Mouse (Mus musculus) frontal cortex, postnatal 10 days (tissue): ENCODE results near the gene 5031410I06Rik.
"Not testable (repeated sequence)": the region's sequence is repeated elsewhere in the genome, so short reads cannot be mapped to it uniquely, and the experiment has no call there.

ENCODE experiments used
- DNase-seq, 2 experiments: peaks; one replicate each; pipeline ENCODE4 v3.0.0; 2022; ENCODE audit warnings: low spot score in 2 of 2, mixed read lengths in 1 of 2

5031410I06Rik gene

GRCm38 (mm10) chr5:26105262-26105661 is at the start of gene 5031410I06Rik:
5031410I06Rik (minus strand) TSS chr5:26105362.
- DNase-seq = not testable (repeated sequence)

GRCm38 (mm10) chr5:26142891-26143290 is 37.7 kb upstream of the 5031410I06Rik start:
- no peak for DNase-seq

- DNase-seq = not testable (repeated sequence)
Measured at GRCm38 (mm10) chr5:26121321-26121720, 16.2 kb upstream of the 5031410I06Rik start, which contains the start of gene Gm10220. Gm10220 (minus strand) TSS chr5:26121421.

- DNase-seq = not testable (repeated sequence)
Measured at GRCm38 (mm10) chr5:26089191-26089590, 16.0 kb downstream of the 5031410I06Rik start, which contains the start of gene Gm10471. Gm10471 (minus strand) TSS chr5:26089291.

GRCm38 (mm10) chr5:26079023-26079422 is 26.1 kb downstream of the 5031410I06Rik start:
- not testable (repeated sequence) for DNase-seq

GRCm38 (mm10) chr5:26070716-26071115 is 34.4 kb downstream of the 5031410I06Rik start:
- no peak for DNase-seq

- not testable (repeated sequence) for DNase-seq
Measured at GRCm38 (mm10) chr5:26058481-26058880, 46.7 kb downstream of the 5031410I06Rik start, which contains the start of gene Gm7347. Gm7347 (minus strand) TSS chr5:26058581.
